ENCODE assay signal across 8 mouse cellular contexts in genomic region chr2:167941745-167942176, GRCm38 (mm10). TPM values are rescaled to one million over a fixed set of nuclear protein-coding genes. Genes with fewer than 3 reads are reported as not detected.
DNase-seq lines count a peak whose midpoint lies in the region; ATAC-seq and TF ChIP-seq lines count a peak whose summit lies in the region.

No protein-coding gene starts in this region.

- TF ChIP-seq CTCF in intestine, postnatal 0 days (IDR thresholded peaks at IDR 0.05; ENCODE audit: low read depth): no peak

- H3K4me1 ChIP-seq in lung, embryonic 15.5 days: peaks cover 69% of the 10 kb centered on the region
- peaks cover 11% of the 10 kb centered on the region for H3K4me1 ChIP-seq in intestine, postnatal 0 days (replicated peaks; ENCODE audit: control insufficient read depth, insufficient read depth, low read length)

- no peak for ATAC-seq in lung, embryonic 15.5 days (ENCODE audit: borderline replicate concordance, extremely low read depth, low FRiP score, low TSS enrichment)
- ATAC-seq in intestine, postnatal 0 days: no peak

- 33% methylated on average over 6 of the region's 6 CpGs for WGBS in lung, embryonic 15.5 days
- WGBS in intestine, postnatal 0 days: 38% methylated on average over 6 of the region's 6 CpGs

- no peaks in the 10 kb centered on the region for H3K27me3 ChIP-seq in lung, embryonic 15.5 days
- H3K27me3 ChIP-seq in intestine, postnatal 0 days (replicated peaks; ENCODE audit: control insufficient read depth, insufficient read depth, low read length): no peaks in the 10 kb centered on the region

- peak overlapping the region; percentile 27 for H3K4me2 ChIP-seq in lung, embryonic 15.5 days
- H3K4me2 ChIP-seq in intestine, postnatal 0 days (replicated peaks; ENCODE audit: low read depth): no peak overlapping the region

- H3K27ac ChIP-seq in lung, embryonic 15.5 days: peak overlapping the region; percentile 87
- peak overlapping the region; percentile 41; the same call in 1 of the 2 replicates for H3K27ac ChIP-seq in intestine, postnatal 0 days (ENCODE audit: low read depth, low read length)

- no peak for DNase-seq in lung, adult 18-20 months
- peak; percentile 52 to 59 for DNase-seq in cerebellum, postnatal 10 days
- DNase-seq in thymus, adult 18-20 months: peak; percentile 50 to 54
- no peak for DNase-seq in ovary, postnatal 36 days (ENCODE audit: low spot score)
- no peak for DNase-seq in urinary bladder, postnatal 36 days (ENCODE audit: low spot score in 2 of 2)
- DNase-seq in right cerebral cortex, postnatal 10 days (ENCODE audit: low spot score in 2 of 2): no peak

- H3K9ac ChIP-seq in lung, embryonic 15.5 days: no peak overlapping the region
- peak overlapping the region; percentile 40; the same call in 1 of the 2 replicates for H3K9ac ChIP-seq in intestine, postnatal 0 days (ENCODE audit: low read depth, low read length)

- H3K4me3 ChIP-seq in lung, embryonic 15.5 days: no peak overlapping the region
- no peak overlapping the region for H3K4me3 ChIP-seq in intestine, postnatal 0 days (ENCODE audit: low read depth, low read length)

- no peaks in the 10 kb centered on the region for H3K36me3 ChIP-seq in lung, embryonic 15.5 days
- H3K36me3 ChIP-seq in intestine, postnatal 0 days (ENCODE audit: control insufficient read depth, insufficient read depth): no peaks in the 10 kb centered on the region

- H3K9me3 ChIP-seq in lung, embryonic 15.5 days: no peaks in the 10 kb centered on the region
- H3K9me3 ChIP-seq in intestine, postnatal 0 days (ENCODE audit: control insufficient read depth): no peaks in the 10 kb centered on the region

RNA-seq across cellular contexts. Expression of gene Ptpn1, which starts 9.9 kb away (rescaled TPM):
- 65.8 and 74.4 TPM in 2 replicates for polyA plus RNA-seq in lung, embryonic 15.5 days (2015; fragmentation: Nextera tagmentation; extraction: Ambion mirVana)
- 30.5 and 33.5 TPM in 2 replicates for polyA plus RNA-seq in intestine, postnatal 0 days (2015; fragmentation: Nextera tagmentation; extraction: Ambion mirVana)

Comparison
In these comparisons a context has a peak if more than half of its experiments do, and no peak if none do; other contexts are left out.
1. DNase-seq: peak in cerebellum, postnatal 10 days (2 of 2) and thymus, adult 18-20 months (2 of 2); none in lung, adult 18-20 months (0 of 2), ovary, postnatal 36 days (single experiment), urinary bladder, postnatal 36 days (0 of 2) and right cerebral cortex, postnatal 10 days (0 of 2).